Mouse (Mus musculus) cerebellum, adult 11-12 months (tissue): ENCODE data around the gene Ccl6.

Experiments used
- DNase-seq: peaks from one replicate; pipeline ENCODE4 v3.0.0; 2022

Ccl6 gene

DNA sequence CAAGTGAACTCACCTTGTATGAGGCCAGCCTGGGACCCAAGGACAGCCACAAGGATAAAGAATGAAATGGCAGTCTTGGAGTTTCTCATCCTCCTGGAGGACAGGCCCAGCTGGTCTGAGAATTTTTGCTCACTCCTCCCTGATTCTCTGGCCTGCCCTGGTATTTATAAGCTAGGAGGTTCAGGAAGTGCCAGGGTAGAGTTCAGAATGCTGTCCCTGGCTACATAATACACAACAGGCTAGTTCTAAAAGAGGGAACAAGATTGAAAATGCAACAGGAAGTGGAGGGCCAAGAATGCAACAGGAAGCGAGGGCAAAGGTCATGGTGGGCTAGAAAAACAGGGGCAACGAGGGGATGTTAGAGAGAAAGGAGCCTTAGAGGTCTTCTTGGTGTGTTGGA, at the start of gene Ccl6:
TSS of gene Ccl6 (minus strand) at position 235 of the 400 bp plus-strand sequence.
- no peak for DNase-seq

DNA sequence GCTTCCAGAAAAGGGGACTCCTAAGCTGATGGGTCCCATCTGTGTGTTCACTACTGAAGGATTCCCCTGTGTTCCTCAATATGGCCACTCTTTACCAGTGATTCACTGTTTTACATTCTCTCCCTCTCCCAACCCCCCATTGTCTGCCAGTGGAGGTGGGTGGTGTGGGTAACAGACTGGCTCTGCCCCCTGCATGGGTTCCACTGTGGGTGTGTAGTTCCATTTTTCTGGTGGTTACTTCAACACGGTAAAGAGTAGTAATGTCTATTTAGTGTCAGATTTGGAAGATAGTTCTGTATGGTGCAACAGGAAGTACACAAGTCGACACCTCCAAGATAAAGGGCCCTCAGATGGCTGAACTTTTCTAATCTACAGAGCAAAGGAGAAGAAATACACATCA, 48.3 kb upstream of the Ccl6 start:
- no peak for DNase-seq

DNA sequence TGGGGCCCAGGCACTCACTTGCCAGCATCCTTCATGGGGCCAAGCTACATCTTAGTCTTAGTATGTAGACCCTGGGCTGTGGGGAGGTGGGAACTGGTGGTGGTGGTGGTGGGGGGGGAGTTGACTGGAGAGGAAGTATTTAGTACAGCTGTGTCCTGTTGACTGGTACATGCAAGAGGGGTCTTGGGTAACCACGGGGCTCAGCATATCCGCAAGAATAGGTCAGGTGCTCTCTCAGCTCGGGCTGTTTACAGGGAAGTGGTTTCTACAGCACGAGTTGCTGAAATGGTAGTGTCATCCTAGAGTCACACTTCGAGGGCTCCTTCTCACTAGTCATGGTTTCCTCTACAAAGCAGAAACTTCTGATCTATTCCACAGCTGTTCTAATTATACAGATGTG, 47.3 kb upstream of the Ccl6 start:
- DNase-seq: no peak

- no peak for DNase-seq
Observed at GRCm38 (mm10) chr11:83639533-83639932, 46.6 kb upstream of the Ccl6 start.

GRCm38 (mm10) chr11:83638934-83639333, 46.0 kb upstream of the Ccl6 start:
- no peak for DNase-seq

DNA sequence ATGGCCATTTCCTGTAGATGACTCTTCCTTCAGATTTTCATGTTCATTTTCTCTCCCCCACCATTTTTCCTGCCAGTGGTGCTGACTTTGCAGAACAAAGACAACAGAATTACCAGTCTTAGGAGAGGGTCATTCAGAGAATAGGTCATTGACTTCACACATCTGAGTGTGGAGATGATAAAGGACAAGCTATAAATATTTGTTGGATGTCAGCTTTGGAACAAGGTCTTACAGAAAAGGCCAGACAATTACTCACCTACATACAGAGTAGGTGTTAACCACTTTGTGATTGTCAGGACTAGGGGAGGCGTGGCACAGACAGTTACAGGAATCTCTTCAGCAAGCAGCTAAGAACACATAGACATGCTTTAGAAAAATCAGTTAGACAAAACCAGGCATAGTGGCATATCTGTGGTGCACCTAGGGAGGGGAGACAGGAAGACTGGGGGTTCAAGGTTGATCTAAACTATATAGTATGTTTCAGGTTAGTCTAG, 43.9 kb upstream of the Ccl6 start:
- no peak for DNase-seq

GRCm38 (mm10) chr11:83634898-83635297, 42.0 kb upstream of the Ccl6 start:
- DNase-seq: no peak

DNA sequence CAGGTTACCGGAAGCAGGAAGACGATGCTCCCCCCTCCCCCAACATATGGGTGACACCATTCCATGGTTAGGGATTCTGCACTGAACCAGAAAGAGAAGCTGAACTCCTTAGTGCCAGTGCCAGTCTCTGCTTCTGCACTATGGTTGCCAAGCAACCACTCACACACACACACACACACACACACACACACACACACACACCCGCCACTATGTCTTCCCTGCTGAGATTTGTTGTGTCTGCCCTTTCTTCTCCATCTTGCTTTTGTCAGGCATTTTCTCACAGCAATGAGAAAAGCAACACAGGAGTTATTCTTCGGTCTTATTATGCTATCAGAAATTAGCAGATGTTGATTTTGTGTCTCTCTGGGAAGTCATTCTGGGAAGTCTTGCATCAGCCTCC, 41.5 kb upstream of the Ccl6 start:
- no peak for DNase-seq

GRCm38 (mm10) chr11:83632744-83633143, 39.9 kb upstream of the Ccl6 start:
- no peak for DNase-seq

DNA sequence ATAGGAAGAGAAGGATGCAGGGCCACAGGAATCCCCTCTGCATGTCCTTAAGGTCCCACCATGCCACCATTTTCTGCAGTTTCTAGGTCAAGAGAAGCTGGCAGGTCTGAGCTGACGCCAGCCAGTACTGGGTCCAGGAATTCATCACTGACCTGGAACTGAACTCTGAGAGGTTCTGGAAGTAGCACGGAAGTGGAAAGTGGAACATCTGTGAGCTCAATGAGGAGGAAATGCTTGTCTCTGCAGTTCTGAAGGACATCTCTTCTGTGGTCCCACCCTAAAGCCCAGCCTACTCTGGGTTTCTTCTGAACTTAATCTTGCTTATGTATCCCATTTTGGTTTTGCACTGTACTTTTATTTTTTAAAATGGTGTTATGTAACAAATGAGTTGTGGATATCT, 38.2 kb upstream of the Ccl6 start:
- DNase-seq: no peak

GRCm38 (mm10) chr11:83630630-83631029, 37.7 kb upstream of the Ccl6 start:
- no peak for DNase-seq

- DNase-seq: no peak
Observed at GRCm38 (mm10) chr11:83628808-83629207, 35.9 kb upstream of the Ccl6 start.

GRCm38 (mm10) chr11:83623586-83623985, 30.7 kb upstream of the Ccl6 start:
- DNase-seq: no peak

DNA sequence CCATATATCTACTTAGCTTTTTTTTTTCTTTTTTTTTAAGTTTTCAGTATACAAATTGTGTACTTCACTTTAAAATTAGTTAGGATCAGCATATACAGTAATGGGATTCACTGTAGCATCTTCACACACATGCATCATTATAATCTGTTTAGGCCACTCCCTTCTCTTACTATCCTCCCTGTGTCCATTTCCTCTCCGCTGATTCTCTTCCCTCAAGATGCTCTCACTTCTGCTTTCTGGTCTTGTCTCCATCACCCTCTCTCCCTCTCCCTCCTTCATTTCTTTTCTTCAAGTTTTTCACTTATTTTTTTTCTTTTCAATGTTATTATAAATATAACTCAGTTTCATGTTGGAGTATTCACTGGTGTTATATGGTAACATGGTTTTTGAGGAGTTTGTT, 26.1 kb upstream of the Ccl6 start:
- no peak for DNase-seq

GRCm38 (mm10) chr11:83618238-83618637, 25.4 kb upstream of the Ccl6 start:
- no peak for DNase-seq

GRCm38 (mm10) chr11:83616586-83616985, 23.7 kb upstream of the Ccl6 start:
- DNase-seq: no peak

- DNase-seq: no peak
Observed at GRCm38 (mm10) chr11:83610900-83611299, 18.0 kb upstream of the Ccl6 start.

GRCm38 (mm10) chr11:83606396-83606795, 13.5 kb upstream of the Ccl6 start:
- no peak for DNase-seq

- DNase-seq: no peak
Observed at GRCm38 (mm10) chr11:83605535-83605934, 12.6 kb upstream of the Ccl6 start.

DNA sequence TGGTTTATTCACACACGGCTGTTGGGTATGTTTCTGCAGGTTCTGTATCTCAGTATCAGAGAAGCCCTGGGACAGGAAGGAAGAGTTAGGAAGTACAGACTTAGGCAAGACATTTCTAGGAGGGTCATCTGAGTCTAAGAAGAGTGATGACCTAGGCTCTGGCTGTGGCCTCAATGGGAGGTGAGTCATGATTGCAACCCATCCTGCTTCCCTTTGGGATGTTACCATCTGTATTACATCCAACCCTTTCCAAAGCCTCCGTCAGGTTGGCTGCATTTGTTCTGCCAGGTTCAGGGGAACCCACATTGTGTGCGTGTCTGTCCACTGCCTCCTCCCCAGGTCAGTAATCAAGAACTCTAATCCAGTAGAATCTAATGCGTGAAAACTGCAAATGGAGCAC, 11.8 kb upstream of the Ccl6 start:
- no peak for DNase-seq

GRCm38 (mm10) chr11:83603399-83603798, 10.5 kb upstream of the Ccl6 start:
- no peak for DNase-seq

- no peak for DNase-seq
Observed at GRCm38 (mm10) chr11:83600576-83600975, 7.7 kb upstream of the Ccl6 start.

DNA sequence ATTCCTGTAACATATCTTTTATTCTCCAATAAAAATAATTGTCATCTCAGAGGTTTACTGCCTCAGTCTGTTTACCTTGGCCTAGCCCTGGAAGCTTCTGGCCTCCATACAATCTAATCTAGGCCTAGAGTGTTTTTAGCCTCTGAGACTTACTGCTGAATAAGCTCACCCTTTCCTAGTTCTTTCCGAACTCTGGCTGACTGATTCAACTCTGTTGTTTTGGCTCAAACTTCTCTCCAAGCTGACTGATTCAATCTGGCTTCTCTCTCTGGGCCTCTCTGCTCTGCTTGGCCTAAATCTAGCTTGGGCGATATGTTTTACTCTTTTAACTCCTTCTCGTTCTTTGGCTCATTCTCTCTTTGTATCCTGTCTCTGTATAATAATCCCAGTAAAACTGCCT, 6.1 kb upstream of the Ccl6 start:
- DNase-seq: no peak

- DNase-seq: no peak
Observed at GRCm38 (mm10) chr11:83598207-83598837, 5.4 kb upstream of the Ccl6 start.

DNA sequence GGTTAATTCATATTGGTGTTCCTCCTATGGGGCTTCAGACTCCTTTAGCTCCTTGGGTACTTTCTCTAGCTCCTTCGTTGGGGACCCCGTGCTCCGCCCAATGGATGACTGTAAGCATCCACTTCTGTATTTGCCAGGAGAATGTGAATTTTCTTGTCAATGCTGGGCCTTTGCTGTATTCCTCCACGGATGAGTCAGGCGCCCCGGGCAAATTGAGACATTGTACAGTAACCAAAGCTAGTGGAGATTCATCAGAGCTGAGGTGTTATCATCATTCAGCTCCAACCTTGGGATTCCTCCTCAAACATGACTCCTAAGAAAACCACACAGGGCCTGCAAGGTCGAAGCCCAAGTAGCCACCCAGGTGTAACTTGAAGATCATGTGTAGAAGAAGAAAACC, 4.9 kb upstream of the Ccl6 start:
- DNase-seq: no peak
